ENCODE assay signal across 14 mouse cellular contexts in the genomic region with DNA sequence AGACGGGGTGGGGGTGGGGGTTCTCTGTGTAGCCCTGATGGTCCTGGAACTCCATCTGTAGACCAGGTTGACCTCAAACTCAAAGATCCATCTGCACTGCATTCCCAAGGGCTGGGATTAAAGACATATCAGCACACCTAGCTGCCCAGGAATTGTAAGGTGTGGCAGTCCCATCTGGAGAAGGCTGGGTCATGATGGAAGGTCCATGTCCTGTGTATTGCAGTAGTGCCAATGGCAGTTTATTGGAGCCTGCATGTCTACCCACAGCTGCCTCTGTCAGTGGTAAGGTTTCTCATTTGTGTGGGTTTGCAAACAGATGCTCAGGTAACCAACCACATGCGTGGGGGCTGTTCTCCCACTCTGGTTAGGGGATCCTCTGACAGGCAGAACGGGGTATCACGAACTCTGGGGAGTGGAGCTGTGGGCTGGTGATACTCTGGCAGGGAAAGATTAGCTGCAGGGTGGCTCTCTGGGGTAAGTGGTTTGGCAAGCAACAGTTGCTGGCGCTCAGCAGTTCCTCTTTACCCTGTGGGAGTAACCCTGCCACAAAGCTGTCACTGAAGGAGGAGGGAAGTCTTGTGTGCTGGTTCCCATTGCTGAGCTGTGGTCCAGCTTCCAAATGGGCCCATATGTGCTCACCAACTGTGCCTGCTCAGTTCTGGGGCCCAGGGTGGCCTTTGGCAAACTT. TPM values are rescaled to one million over a fixed set of nuclear protein-coding genes. Genes with fewer than 3 reads are reported as not detected.
A peak's percentile ranks its signal among the peaks of the same experiment; 100 is the strongest.
DNase-seq lines count a peak whose midpoint lies in the region; ATAC-seq and TF ChIP-seq lines count a peak whose summit lies in the region.
"Had no signal": no experiment of that assay in that cellular context is flagged by ENCODE, and none has a peak within 500 bp of the region (broad histone marks: within the 10 kb centered on the region; RNA-seq: fewer than 3 reads in every experiment).

No protein-coding gene starts in this region.

- ATAC-seq in lung, postnatal 0 days: no peak
- peak; percentile 93 for ATAC-seq in common myeloid progenitor, adult 5-6 weeks (replicated peaks; ENCODE audit: low read depth, poor library complexity, severe bottlenecking)
- peak; percentile 92 for ATAC-seq in liver, postnatal 0 days
- ATAC-seq: midbrain, embryonic 16.5 days had no signal

- WGBS in lung, postnatal 0 days: 70% methylated on average over 5 of the region's 5 CpGs
- 41% methylated on average over 5 of the region's 5 CpGs for WGBS in liver, postnatal 0 days (ENCODE audit: insufficient replicate concordance)

- TF ChIP-seq CTCF in lung, postnatal 0 days (IDR thresholded peaks at IDR 0.05): no peak
- no peak for TF ChIP-seq CTCF in liver, postnatal 0 days (IDR thresholded peaks at IDR 0.05; ENCODE audit: low read depth)

- no peaks in the 10 kb centered on the region for H3K9me3 ChIP-seq in lung, postnatal 0 days (ENCODE audit: low read length)
- H3K9me3 ChIP-seq in liver, postnatal 0 days (ENCODE audit: low read length): no peaks in the 10 kb centered on the region
- H3K9me3 ChIP-seq: forebrain, embryonic 12.5 days; heart, embryonic 13.5 days; kidney, embryonic 15.5 days had no signal

- TF ChIP-seq EP300 in lung, postnatal 0 days (IDR thresholded peaks at IDR 0.05): no peak
- TF ChIP-seq EP300 in liver, postnatal 0 days (IDR thresholded peaks at IDR 0.05; ENCODE audit: low read depth): peak; percentile 68; the same call in 1 of the 2 replicates

- H3K27me3 ChIP-seq in lung, postnatal 0 days (replicated peaks; ENCODE audit: insufficient read depth, low read length): no peaks in the 10 kb centered on the region
- no peaks in the 10 kb centered on the region for H3K27me3 ChIP-seq in liver, postnatal 0 days (ENCODE audit: insufficient read depth, low read length)
- H3K27me3 ChIP-seq: forebrain, embryonic 12.5 days; heart, embryonic 13.5 days; kidney, embryonic 15.5 days had no signal

- H3K27ac ChIP-seq in lung, postnatal 0 days (ENCODE audit: low read length): no peak overlapping the region
- peak overlapping the region; percentile 83 for H3K27ac ChIP-seq in liver, postnatal 0 days (ENCODE audit: low read depth)
- H3K27ac ChIP-seq: forebrain, embryonic 12.5 days; heart, embryonic 13.5 days; kidney, embryonic 15.5 days had no signal

- H3K36me3 ChIP-seq in lung, postnatal 0 days (ENCODE audit: insufficient read depth, low read length): no peaks in the 10 kb centered on the region
- no peaks in the 10 kb centered on the region for H3K36me3 ChIP-seq in liver, postnatal 0 days (replicated peaks; ENCODE audit: insufficient read depth, low read length)
- H3K36me3 ChIP-seq: forebrain, embryonic 12.5 days; heart, embryonic 13.5 days; kidney, embryonic 15.5 days had no signal

- no peak overlapping the region for H3K4me2 ChIP-seq in lung, postnatal 0 days (replicated peaks; ENCODE audit: low read depth, low read length)
- peak overlapping the region; percentile 56 for H3K4me2 ChIP-seq in liver, postnatal 0 days (ENCODE audit: low read depth, low read length)
- H3K4me2 ChIP-seq: forebrain, embryonic 12.5 days; heart, embryonic 13.5 days; kidney, embryonic 15.5 days had no signal

- DNase-seq in lung, postnatal 0 days (ENCODE audit: low spot score): peak; percentile 42
- no peak for DNase-seq in lung, postnatal 14 days
- peak; percentile 53 for DNase-seq in liver, postnatal 0 days
- peak; percentile 44 to 57 for DNase-seq in spleen, postnatal 10 days (ENCODE audit: low spot score in 2 of 2)
- DNase-seq in right cerebral cortex, postnatal 36 days (ENCODE audit: low spot score in 2 of 2): no peak
- no peak for DNase-seq in frontal cortex, postnatal 14 days (ENCODE audit: low spot score in 2 of 2)
- DNase-seq in cerebellum, postnatal 25 days: no peak
- DNase-seq: adrenal gland, postnatal 25 days; cerebellum, postnatal 14 days had no signal

- H3K4me3 ChIP-seq in lung, postnatal 0 days (ENCODE audit: low read depth, low read length): no peak overlapping the region
- H3K4me3 ChIP-seq in liver, postnatal 0 days (ENCODE audit: low read depth, low read length): no peak overlapping the region
- H3K4me3 ChIP-seq: forebrain, embryonic 12.5 days; heart, embryonic 13.5 days; kidney, embryonic 15.5 days had no signal

- H3K4me1 ChIP-seq in lung, postnatal 0 days (ENCODE audit: insufficient read depth, low read depth, low read length): no peaks in the 10 kb centered on the region
- H3K4me1 ChIP-seq in liver, postnatal 0 days (ENCODE audit: insufficient read depth): peaks cover 15% of the 10 kb centered on the region
- H3K4me1 ChIP-seq: forebrain, embryonic 12.5 days; heart, embryonic 13.5 days; kidney, embryonic 15.5 days had no signal

- no peak overlapping the region for H3K9ac ChIP-seq in lung, postnatal 0 days (replicated peaks; ENCODE audit: low read depth)
- peak overlapping the region; percentile 13; the same call in 1 of the 2 replicates for H3K9ac ChIP-seq in liver, postnatal 0 days (replicated peaks)
- H3K9ac ChIP-seq: forebrain, embryonic 12.5 days; heart, embryonic 13.5 days; kidney, embryonic 15.5 days had no signal

RNA-seq across cellular contexts. Expression of gene Ssr1, which starts 15.8 kb away (rescaled TPM):
- 95.5 and 96.2 TPM in 2 replicates for polyA plus RNA-seq in lung, postnatal 0 days (2015; fragmentation: Nextera tagmentation; extraction: Ambion mirVana)
- 123 and 138 TPM in 2 replicates for total RNA-seq in common myeloid progenitor, adult 5-6 weeks (2017)
- polyA plus RNA-seq in liver, postnatal 0 days (2015; fragmentation: Nextera tagmentation; extraction: Ambion mirVana): 48.9 and 55.1 TPM in 2 replicates

RNA-seq across cellular contexts. Expression of gene Riok1, which starts 26.9 kb away (rescaled TPM):
- 29.5 and 33.9 TPM in 2 replicates for polyA plus RNA-seq in lung, postnatal 0 days (2015; fragmentation: Nextera tagmentation; extraction: Ambion mirVana)
- total RNA-seq in common myeloid progenitor, adult 5-6 weeks (2017): 107 and 121 TPM in 2 replicates
- polyA plus RNA-seq in liver, postnatal 0 days (2015; fragmentation: Nextera tagmentation; extraction: Ambion mirVana): 13.4 and 14.6 TPM in 2 replicates

RNA-seq across cellular contexts. Expression of gene Cage1, which starts 27.0 kb away (rescaled TPM):
- 1.5 and 1.8 TPM in 2 replicates for polyA plus RNA-seq in lung, postnatal 0 days (2015; fragmentation: Nextera tagmentation; extraction: Ambion mirVana)
- total RNA-seq in common myeloid progenitor, adult 5-6 weeks (2017): 2.5 and 3.7 TPM in 2 replicates
- polyA plus RNA-seq in liver, postnatal 0 days (2015; fragmentation: Nextera tagmentation; extraction: Ambion mirVana): 0.69 and 0.76 TPM in 2 replicates

Comparison
In these comparisons a context has a peak if more than half of its experiments do, and no peak if none do; other contexts are left out.
1. DNase-seq: peak in lung, postnatal 0 days (single experiment), liver, postnatal 0 days (single experiment) and spleen, postnatal 10 days (2 of 2); none in lung, postnatal 14 days (single experiment), right cerebral cortex, postnatal 36 days (0 of 2), frontal cortex, postnatal 14 days (0 of 2) and cerebellum, postnatal 25 days (0 of 2).